Mouse (Mus musculus): ENCODE measurements around the gene 3110040M04Rik. TPM values are rescaled to one million over a fixed set of nuclear protein-coding genes. Genes with fewer than 3 reads are reported as not detected.
A peak's percentile ranks its signal among the peaks of the same experiment; 100 is the strongest.
"Not testable (repeated sequence)": the region's sequence is repeated elsewhere in the genome, so short reads cannot be mapped to it uniquely, and the experiment has no call there.

Gene 3110040M04Rik
- polyA plus RNA-seq, 1 experiment from 2014 or later: not detected

- not testable (repeated sequence) for H3K4me3 ChIP-seq; DNase-seq (ENCODE audit: low spot score); H3K4me1 ChIP-seq; H3K9me3 ChIP-seq (replicated peaks); H3K27ac ChIP-seq; H3K27me3 ChIP-seq (ENCODE audit: low read depth, poor library complexity, severe bottlenecking); H3K36me3 ChIP-seq
- 94% methylated on average over 4 of the region's 5 CpGs for WGBS
These were observed 4.6 kb downstream of the 3110040M04Rik start for GRCm38 (mm10) chr1:151208493-151208892.

- H3K36me3 ChIP-seq; H3K27ac ChIP-seq; H3K9me3 ChIP-seq (replicated peaks); DNase-seq (ENCODE audit: low spot score); H3K4me3 ChIP-seq; H3K27me3 ChIP-seq (ENCODE audit: low read depth, poor library complexity, severe bottlenecking); H3K4me1 ChIP-seq: not testable (repeated sequence)
These were observed 5.0 kb downstream of the 3110040M04Rik start for GRCm38 (mm10) chr1:151208944-151209343.

- not testable (repeated sequence) for H3K9me3 ChIP-seq (replicated peaks); H3K36me3 ChIP-seq; DNase-seq (ENCODE audit: low spot score); H3K4me3 ChIP-seq; H3K4me1 ChIP-seq; H3K27me3 ChIP-seq (ENCODE audit: low read depth, poor library complexity, severe bottlenecking); H3K27ac ChIP-seq
- 86% methylated on average over 5 of the region's 8 CpGs for WGBS
These were observed 6.0 kb downstream of the 3110040M04Rik start, which contains the start of gene Gm47996 for GRCm38 (mm10) chr1:151209824-151210355. Gene Gm47996 (plus strand): TSS chr1:151210131.

- H3K9me3 ChIP-seq (replicated peaks); DNase-seq (ENCODE audit: low spot score); H3K36me3 ChIP-seq; H3K4me3 ChIP-seq; H3K4me1 ChIP-seq; H3K27me3 ChIP-seq (ENCODE audit: low read depth, poor library complexity, severe bottlenecking); H3K27ac ChIP-seq: not testable (repeated sequence)
- WGBS: 92% methylated on average over 5 of the region's 5 CpGs
These were observed 7.7 kb downstream of the 3110040M04Rik start for GRCm38 (mm10) chr1:151211666-151212065.

- Histone ChIP-seq H3K27me3 (ENCODE audit: low read depth, poor library complexity, severe bottlenecking) (no peaks in the 10 kb centered on the region), H3K27ac (no peak overlapping the region), H3K4me1 (peaks cover 9% of the 10 kb centered on the region), H3K9me3 (replicated peaks) (no peaks in the 10 kb centered on the region), H3K36me3 (no peaks in the 10 kb centered on the region), H3K4me3 (no peak overlapping the region)
- WGBS: 78% methylated on average over 2 of the region's 2 CpGs
- no peak for DNase-seq (ENCODE audit: low spot score)
These were observed 10.9 kb downstream of the 3110040M04Rik start for GRCm38 (mm10) chr1:151214862-151215261.

- peaks cover 9% of the 10 kb centered on the region for H3K4me1 ChIP-seq
- no peaks in the 10 kb centered on the region for H3K9me3 ChIP-seq (replicated peaks)
- no peak overlapping the region for H3K27ac ChIP-seq
- WGBS: 60% methylated on average over 1 of the region's 1 CpGs
- H3K4me3 ChIP-seq: no peak overlapping the region
- no peaks in the 10 kb centered on the region for H3K27me3 ChIP-seq (ENCODE audit: low read depth, poor library complexity, severe bottlenecking)
- H3K36me3 ChIP-seq: no peaks in the 10 kb centered on the region
- no peak for DNase-seq (ENCODE audit: low spot score)
These were observed 12.1 kb downstream of the 3110040M04Rik start for GRCm38 (mm10) chr1:151215985-151216384.

- H3K9me3 ChIP-seq (replicated peaks): no peaks in the 10 kb centered on the region
- no peak overlapping the region for H3K27ac ChIP-seq
- H3K36me3 ChIP-seq: no peaks in the 10 kb centered on the region
- DNase-seq (ENCODE audit: low spot score): no peak
- no peak overlapping the region for H3K4me3 ChIP-seq
- 88% methylated on average over 3 of the region's 3 CpGs for WGBS
- H3K27me3 ChIP-seq (ENCODE audit: low read depth, poor library complexity, severe bottlenecking): no peaks in the 10 kb centered on the region
- peaks cover 9% of the 10 kb centered on the region for H3K4me1 ChIP-seq
These were observed 12.5 kb downstream of the 3110040M04Rik start for GRCm38 (mm10) chr1:151216417-151216816.

- Histone ChIP-seq H3K27ac (no peak overlapping the region), H3K4me3 (no peak overlapping the region), H3K9me3 (replicated peaks) (no peaks in the 10 kb centered on the region), H3K27me3 (ENCODE audit: low read depth, poor library complexity, severe bottlenecking) (no peaks in the 10 kb centered on the region), H3K36me3 (no peaks in the 10 kb centered on the region), H3K4me1 (peaks cover 7% of the 10 kb centered on the region)
- WGBS: 95% methylated on average over 5 of the region's 5 CpGs
- DNase-seq (ENCODE audit: low spot score): no peak
These were observed 15.1 kb downstream of the 3110040M04Rik start for GRCm38 (mm10) chr1:151219045-151219444.

- Histone ChIP-seq H3K27ac (no peak overlapping the region), H3K4me3 (no peak overlapping the region), H3K4me1 (no peaks in the 10 kb centered on the region), H3K9me3 (replicated peaks) (no peaks in the 10 kb centered on the region), H3K27me3 (ENCODE audit: low read depth, poor library complexity, severe bottlenecking) (no peaks in the 10 kb centered on the region), H3K36me3 (no peaks in the 10 kb centered on the region)
- 71% methylated on average over 7 of the region's 7 CpGs for WGBS
- DNase-seq (ENCODE audit: low spot score): peak; percentile 12
These were observed 16.2 kb downstream of the 3110040M04Rik start for GRCm38 (mm10) chr1:151220098-151220497.

GRCm38 (mm10) chr1:151222561-151223267, 18.8 kb downstream of the 3110040M04Rik start:
- H3K27me3 ChIP-seq (ENCODE audit: low read depth, poor library complexity, severe bottlenecking): no peaks in the 10 kb centered on the region
- no peaks in the 10 kb centered on the region for H3K4me1 ChIP-seq
- no peaks in the 10 kb centered on the region for H3K36me3 ChIP-seq
- H3K9me3 ChIP-seq (replicated peaks): no peaks in the 10 kb centered on the region
- H3K4me3 ChIP-seq: no peak overlapping the region
- 85% methylated on average over 10 of the region's 10 CpGs for WGBS
- H3K27ac ChIP-seq: no peak overlapping the region
- DNase-seq (ENCODE audit: low spot score): no peak

- H3K36me3 ChIP-seq: no peaks in the 10 kb centered on the region
- no peaks in the 10 kb centered on the region for H3K27me3 ChIP-seq (ENCODE audit: low read depth, poor library complexity, severe bottlenecking)
- H3K9me3 ChIP-seq (replicated peaks): no peaks in the 10 kb centered on the region
- H3K27ac ChIP-seq: no peak overlapping the region
- no peaks in the 10 kb centered on the region for H3K4me1 ChIP-seq
- no peak for DNase-seq (ENCODE audit: low spot score)
- no peak overlapping the region for H3K4me3 ChIP-seq
- 61% methylated on average over 1 of the region's 1 CpGs for WGBS
These were observed 19.5 kb downstream of the 3110040M04Rik start for GRCm38 (mm10) chr1:151223377-151223776.

- Histone ChIP-seq H3K36me3 (no peaks in the 10 kb centered on the region), H3K27ac (no peak overlapping the region), H3K9me3 (replicated peaks) (no peaks in the 10 kb centered on the region), H3K4me1 (no peaks in the 10 kb centered on the region), H3K4me3 (no peak overlapping the region), H3K27me3 (ENCODE audit: low read depth, poor library complexity, severe bottlenecking) (no peaks in the 10 kb centered on the region)
- DNase-seq (ENCODE audit: low spot score): no peak
- WGBS: 87% methylated on average over 1 of the region's 1 CpGs
These were observed 20.6 kb downstream of the 3110040M04Rik start for GRCm38 (mm10) chr1:151224536-151224935.

- 81% methylated on average over 8 of the region's 8 CpGs for WGBS
- Histone ChIP-seq H3K9me3 (replicated peaks) (no peaks in the 10 kb centered on the region), H3K36me3 (no peaks in the 10 kb centered on the region), H3K27me3 (ENCODE audit: low read depth, poor library complexity, severe bottlenecking) (no peaks in the 10 kb centered on the region), H3K27ac (no peak overlapping the region), H3K4me1 (no peaks in the 10 kb centered on the region), H3K4me3 (no peak overlapping the region)
- no peak for DNase-seq (ENCODE audit: low spot score)
These were observed 23.6 kb downstream of the 3110040M04Rik start for GRCm38 (mm10) chr1:151227506-151227905.

Data from limb, embryonic 10.5 days (tissue).